Mouse (Mus musculus): ENCODE data around the gene A930004D18Rik. TPM values are rescaled to one million over a fixed set of nuclear protein-coding genes. Genes with fewer than 3 reads are reported as not detected.
"Not testable (repeated sequence)": the region's sequence is repeated elsewhere in the genome, so short reads cannot be mapped to it uniquely, and the experiment has no call there.

The A930004D18Rik gene
- polyA plus RNA-seq, 2 experiments from 2014 or later, result 2.3 to 2.9 TPM

DNA sequence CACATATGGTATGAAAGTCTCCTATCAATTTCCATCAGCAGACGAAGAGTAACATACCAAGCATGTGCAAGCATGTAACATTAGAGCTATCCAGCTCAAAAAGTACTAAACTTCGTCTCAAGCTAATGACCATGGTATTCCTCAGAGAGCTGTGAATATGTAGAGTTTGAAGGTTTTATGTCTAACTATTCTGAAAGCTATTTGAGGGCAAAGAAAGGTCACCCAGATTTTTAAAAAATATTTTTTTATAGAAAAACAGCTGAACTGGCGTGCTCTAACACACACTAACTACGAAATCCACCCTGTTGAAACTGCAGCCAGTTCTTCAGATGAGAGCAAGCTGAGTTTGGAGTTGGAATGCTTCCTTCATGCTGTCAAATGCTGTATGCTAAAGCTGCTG lies 33.3 kb downstream of the A930004D18Rik start:
- ATAC-seq, result no peak

DNA sequence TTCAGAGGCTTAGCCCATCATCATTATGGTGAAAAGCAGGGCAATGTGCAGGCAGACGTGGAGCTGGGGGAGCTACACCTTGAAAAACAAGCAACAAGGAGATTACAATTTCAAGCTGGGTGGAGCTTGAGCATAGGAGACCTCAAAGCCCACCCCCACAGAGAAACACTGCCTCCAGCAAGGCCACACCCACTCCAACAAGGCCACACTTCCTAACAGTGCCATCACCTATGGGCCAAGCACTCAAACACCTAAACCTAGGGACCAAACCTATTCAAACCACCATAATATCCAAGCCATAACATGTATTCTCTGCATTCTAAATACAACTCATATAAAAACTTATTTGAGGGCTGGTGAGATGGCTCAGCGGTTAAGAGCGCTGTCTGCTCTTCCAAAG lies 35.2 kb downstream of the A930004D18Rik start:
- no peak for ATAC-seq

GRCm38 (mm10) chr2:17996858-17997257 lies 40.7 kb downstream of the A930004D18Rik start, which contains the start of gene H2al2a:
TSS of gene H2al2a (minus strand) at chr2:17996958.
- ATAC-seq, result no peak

DNA sequence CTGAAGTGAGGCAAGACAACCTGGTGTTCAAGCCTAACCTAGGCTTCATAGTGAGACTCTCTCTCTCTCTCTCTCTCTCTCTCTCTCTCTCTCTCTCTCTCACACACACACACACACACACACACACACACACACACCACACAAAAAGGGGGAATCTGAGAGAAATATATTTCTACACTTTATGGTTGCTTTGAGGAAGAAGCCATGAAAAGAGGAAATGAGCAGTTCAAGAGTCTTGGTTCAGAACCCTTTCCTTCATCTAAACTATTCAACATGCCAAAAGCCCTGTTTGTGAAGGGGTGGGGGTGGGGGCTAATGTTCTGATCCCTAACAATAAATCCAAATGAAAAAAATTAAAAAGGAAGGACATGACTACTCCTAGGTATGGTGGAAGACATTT lies 48.0 kb downstream of the A930004D18Rik start:
- no peak for ATAC-seq

- no peak for ATAC-seq
Observed at GRCm38 (mm10) chr2:17989115-17989514, 48.4 kb downstream of the A930004D18Rik start.

DNA sequence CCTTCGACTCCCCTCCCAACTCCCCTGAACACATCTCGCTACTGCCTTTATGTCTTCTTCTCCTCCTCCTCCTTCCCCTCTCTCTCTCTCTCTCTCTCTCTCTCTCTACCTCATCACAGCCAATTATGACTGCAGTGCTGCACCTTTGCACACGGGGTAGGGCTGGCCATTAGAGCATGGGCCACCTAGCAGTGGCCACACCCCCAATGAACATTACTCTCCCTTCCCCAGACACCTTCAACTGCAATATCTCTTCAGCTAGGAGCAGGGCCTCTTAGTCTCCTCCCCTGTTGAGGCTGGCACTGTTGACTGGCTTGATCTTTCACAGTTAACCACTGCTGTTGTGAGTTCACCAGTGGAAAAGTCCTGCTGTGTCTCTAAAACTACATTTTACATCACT lies 50.8 kb downstream of the A930004D18Rik start:
- no peak for ATAC-seq

DNA sequence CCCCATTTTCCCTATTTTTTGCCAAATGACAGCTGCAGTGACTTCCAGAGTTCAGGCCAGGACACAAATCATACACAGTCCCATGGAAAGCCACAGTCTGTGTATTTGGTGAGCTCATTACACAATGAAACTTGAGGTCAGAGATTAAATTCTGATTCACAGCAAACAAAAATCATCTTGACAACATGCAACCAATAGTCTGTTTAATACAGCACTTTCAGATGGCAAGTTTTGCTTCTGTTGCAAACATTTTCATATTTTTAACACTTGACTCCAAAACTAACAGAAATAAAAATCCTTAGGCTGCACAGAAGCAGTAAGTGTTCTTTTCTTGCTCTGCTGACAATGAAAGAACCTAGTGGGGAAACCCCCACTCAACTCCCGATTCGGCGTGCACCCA lies 52.8 kb downstream of the A930004D18Rik start:
- ATAC-seq, result no peak

DNA sequence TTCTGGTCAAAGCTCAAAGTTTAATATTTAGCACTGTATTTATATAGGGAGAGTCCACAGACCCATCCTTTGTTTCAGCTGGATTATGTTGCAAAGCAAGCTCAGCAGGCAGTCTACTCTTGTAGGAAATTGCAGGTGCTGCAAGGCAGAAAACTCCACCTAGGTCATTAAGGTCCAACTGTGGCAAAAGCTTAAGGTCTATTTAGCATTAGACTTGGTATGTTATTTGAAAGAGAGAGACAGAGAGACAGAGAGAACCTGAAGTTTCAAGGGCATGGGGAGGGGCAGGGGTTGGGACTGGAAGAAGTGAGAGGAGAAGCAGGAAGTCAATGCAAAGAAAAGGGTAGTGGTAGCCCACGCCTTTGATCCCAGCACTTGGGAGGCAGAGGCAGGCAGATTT lies 54.8 kb downstream of the A930004D18Rik start:
- ATAC-seq, result no peak

GRCm38 (mm10) chr2:17978706-17979105 lies 58.8 kb downstream of the A930004D18Rik start:
- no peak for ATAC-seq

GRCm38 (mm10) chr2:17978251-17978650 lies 59.3 kb downstream of the A930004D18Rik start:
- not testable (repeated sequence) for ATAC-seq

DNA sequence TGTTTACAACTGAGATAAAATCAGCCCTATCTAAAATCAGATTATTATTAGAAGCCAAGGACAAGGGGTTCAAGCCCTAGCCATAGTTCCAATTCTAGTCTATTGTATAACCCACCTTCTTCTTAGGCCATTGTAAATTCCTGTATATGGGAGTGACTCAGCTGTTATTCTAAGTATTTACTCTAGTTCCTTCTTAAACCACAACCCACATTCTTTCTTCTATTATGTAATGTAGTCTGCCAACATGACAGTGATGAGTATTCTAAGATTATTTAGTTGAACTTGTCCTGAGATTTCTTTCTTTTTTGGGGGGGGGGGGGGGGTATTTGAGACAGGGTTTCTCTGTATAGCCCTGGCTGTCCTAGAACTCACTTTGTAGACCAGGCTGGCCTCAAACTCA lies 59.9 kb downstream of the A930004D18Rik start:
- ATAC-seq, result not testable (repeated sequence)

- no peak for ATAC-seq
Observed at GRCm38 (mm10) chr2:17975601-17976327, 61.8 kb downstream of the A930004D18Rik start.

Other genes with a start within 250 kb of the A930004D18Rik start
- not detected for gene H2al2a, start 40.8 kb downstream of the A930004D18Rik start, polyA plus RNA-seq (2017; shearing (Covaris generic))
- gene Skida1, start 11.3 kb upstream of the A930004D18Rik start, polyA plus RNA-seq (2017; shearing (Covaris generic)), result under 1 TPM; 0.25 to 0.48 TPM
- 10 to 100 TPM; 34.0 to 36.9 TPM for gene Mllt10, start 17.5 kb upstream of the A930004D18Rik start, polyA plus RNA-seq (2017; shearing (Covaris generic))